Mouse (Mus musculus) lung, postnatal 36 days (tissue): ENCODE measurements around the gene Asphd2.
"Not testable (repeated sequence)": the region's sequence is repeated elsewhere in the genome, so short reads cannot be mapped to it uniquely, and the experiment has no call there.

Source experiments
- DNase-seq: peaks from one replicate; pipeline ENCODE4 v3.0.0; 2022; ENCODE audit warnings: mixed read lengths

The Asphd2 gene

DNA sequence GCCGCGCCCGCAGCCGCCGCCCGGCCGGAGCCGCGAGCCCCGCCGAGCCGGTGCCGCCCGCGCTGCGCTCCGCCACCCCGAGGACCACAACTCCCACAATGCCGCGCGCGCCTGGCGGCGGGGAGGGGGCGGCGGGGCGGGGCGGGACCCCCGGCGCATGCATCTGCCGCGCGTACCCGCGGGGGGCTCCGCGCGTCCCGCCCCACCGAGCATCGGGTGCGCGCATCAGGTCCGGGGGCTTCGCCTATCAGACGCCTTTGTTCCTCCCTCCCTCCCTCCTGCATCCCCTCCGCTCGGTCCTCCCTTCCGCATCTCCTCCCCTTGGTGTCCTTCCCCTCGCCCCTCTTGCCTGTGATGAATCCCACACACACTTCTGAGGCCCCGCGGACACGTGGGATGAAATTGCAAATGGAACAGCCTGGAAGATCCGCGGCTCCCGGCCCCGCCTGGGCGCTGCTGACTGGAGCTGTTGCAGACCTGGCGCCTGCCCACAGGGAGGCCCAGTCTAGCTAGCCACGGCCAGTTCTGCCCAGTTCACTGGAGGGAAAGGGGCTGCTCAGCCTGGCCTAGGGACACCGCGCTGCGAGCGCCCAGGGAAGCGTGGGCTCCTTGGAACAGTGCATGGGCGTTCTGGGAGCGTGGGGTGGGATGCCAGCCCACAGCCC, at the start of gene Asphd2:
Gene Asphd2 (minus strand): TSS at position 88 of the 665 bp plus-strand sequence.
- DNase-seq, result no peak

DNA sequence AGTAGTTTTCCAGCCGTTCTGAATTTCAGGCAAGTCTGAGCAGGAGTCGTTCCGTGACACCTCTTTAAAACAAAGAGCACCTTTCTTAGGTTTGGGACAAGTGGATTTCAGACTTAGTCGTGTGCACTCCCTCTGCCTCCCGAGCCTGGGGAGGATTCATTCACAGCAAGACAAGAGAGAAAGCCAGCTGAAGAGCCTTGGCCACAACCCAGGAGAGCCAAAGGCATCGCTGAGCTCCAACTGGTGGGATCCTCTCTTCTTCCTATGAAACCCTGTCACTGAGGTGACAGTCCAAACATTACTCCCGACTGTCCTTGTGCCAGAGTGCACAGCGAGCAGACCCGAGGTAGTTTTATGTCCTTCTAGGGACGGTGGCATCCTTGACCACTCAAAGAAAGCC, 43.9 kb upstream of the Asphd2 start:
- DNase-seq, result no peak

DNA sequence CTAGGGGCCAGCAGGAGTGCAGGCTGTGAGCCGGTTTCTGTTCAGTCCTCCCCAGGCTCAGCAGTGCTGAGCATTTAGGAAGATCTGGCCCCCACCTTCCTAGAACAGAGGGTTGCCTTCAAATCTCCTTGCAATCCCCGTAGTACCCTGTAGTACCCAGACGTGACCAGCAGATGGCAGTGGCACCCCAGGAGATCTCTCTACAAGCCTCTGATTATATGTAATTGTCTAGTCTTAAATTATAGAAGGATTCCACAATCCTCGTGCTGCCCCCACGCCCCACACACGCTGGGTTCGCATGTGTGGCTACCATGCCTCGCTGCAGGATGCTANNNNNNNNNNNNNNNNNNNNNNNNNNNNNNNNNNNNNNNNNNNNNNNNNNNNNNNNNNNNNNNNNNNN, 38.3 kb upstream of the Asphd2 start:
- DNase-seq, result peak; percentile 82

DNA sequence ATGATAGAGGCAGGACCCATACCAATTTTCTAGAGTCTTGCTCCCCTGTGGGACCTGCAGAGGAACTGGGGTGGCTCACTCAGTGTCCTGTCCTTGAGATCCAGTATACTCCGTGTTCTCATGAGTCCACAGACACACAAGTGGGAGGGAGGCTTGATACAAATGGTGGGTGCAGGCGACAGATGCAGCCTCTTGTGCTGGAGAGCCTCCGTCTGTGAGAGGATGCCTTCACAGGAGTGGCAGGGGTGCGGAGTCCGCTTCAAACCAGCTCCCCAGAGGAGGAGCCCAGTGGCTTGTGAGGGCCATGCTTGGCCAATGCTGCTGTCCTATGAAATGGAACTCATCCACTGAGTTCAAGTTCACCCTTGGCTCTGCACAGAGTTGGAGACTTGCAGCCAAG, 37.4 kb upstream of the Asphd2 start:
- DNase-seq, result no peak

DNA sequence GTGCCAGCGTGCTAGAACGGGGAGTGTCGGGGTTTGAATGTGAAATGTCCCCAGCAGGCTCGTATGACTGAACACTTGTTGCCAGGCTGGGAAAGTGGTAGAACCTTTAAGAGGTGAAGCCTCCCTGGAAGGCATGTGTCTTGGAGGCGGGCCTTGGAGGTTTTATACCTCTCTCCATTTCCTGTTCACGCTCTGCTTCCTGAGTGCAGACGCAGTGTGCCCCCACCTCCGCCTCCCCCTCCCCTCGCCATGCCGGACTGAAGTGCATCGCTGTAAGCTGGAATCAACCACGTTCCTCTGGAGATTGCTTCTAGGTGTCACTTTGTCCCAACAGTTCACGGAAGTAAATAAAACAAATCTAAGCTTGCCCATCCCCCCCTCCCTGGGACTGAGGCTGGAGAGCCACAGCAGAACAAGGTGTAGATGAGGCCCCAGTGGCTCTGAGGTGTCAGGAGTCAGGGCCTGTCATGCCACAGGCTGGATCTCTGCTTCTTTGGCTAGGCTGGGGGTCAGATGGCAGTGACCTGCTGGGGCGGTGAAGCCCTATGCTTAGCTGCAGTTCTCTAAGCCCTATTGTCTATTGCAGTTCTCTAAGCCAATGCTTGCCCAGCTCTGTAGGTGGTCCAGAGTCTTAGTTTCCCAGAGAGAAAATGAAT, 36.6 kb upstream of the Asphd2 start:
- no peak for DNase-seq

DNA sequence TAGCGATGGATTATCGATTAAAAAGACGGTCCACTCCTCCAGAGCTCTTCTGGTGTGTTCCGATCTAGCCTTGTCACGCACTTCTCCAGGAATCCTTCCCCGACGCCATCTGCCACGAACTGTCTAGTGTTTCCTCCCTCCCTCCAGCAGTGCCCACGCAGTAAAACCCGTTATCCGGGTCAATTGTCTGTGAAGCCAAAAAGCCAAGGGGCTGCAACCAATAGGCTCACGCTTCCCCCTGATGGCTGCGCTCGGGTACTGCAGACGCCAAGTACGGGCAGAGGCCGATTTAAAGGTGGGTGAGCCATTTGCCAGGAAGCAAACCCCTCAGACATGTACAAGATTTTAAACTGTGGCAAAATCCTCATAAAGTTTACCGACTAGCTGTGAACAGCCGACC, 34.3 kb upstream of the Asphd2 start:
- DNase-seq, result peak; percentile 65

DNA sequence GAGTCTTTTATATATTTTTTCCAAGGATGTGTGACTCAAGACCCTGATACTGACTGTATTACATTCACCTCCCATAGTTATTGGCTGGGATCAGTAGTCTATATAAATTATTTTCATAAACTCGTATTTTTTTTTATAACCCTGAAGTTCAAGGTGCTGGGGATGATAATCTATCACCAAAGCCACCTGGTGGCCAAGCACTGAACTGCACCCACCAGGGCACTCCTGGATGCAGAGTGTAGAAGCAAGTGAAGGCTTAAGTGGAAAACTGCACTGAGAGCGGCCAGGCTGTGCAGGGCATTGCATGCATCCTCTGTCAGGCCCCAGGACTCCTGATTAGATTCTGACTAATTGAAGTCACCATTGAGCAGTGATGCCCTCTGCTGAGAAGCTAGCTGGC, 32.6 kb upstream of the Asphd2 start:
- DNase-seq, result peak; percentile 62

DNA sequence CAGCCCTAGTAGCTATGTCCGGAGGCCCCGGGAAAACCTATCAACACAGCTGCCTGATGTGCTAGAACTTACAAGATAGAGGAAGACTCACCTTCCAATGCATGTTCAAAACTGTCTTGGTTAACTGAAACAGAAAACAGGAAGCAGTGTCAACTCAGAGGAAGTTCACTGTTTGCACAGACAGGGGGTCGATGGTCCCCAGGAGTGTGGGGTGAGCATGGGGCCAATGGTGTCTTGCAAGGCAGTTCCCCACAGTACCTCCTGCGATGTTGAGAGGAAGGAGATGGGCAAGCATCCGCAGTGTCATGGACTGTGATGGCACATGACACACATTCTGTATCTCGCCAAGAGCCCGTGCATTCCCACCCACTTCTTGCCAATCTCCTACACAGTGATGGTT, 32.0 kb upstream of the Asphd2 start:
- no peak for DNase-seq

DNA sequence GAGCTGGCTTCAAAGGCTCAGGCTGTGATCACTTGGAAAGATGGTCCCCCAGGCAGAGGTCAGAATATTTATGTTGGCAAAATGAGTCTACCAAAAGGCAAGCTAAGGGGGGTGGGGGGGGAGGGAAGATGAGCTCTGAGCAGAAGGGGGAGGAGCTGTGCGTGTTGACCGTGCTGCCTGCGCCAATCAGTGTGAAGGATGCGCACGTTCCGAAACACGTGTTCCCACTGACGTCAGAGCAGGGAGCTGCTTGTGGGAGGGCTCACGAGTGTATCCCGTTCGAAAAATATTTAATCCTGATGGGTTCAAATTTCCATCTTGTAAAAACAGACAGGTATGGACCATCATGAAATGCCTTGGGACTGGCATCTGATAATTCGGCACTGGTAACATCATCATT, 24.9 kb upstream of the Asphd2 start:
- no peak for DNase-seq

DNA sequence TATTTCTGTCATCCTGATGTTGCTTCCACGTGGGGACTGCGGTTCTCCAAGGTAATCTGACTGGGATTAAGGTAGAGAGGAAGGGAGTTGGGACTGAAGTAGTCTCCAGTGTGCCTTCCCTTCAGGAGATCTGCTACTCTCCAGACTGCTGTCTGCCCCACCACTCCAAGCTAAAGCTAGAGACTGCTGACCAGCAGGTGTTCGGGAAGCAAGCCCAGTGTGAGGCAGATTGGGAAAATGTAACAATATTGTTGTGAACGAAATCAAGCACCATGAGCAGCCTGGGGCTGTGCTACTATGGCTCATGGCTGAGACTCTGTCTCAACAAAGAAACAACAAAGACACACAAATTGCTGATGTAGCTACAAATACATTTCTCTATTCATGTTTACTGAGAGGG, 23.4 kb upstream of the Asphd2 start:
- no peak for DNase-seq

DNA sequence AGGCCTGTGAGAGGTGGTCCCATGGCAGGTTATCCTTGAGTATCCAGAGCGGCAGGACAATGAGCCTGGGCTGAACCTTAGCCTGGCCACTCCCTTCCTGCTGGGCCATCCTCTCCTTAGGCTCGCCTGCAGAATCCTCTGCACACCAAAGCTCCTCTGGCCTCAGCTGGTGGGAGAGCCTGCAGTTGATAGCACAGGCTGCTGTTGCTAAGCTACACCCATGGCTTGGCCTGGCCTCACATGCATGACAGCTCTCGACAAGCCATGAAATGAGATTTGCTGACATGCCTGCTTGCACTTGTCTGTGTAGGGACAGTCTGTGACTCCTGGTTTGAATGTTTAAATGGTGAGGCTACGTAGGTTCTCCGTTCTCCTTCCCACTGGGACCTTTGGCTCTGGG, 22.0 kb upstream of the Asphd2 start:
- no peak for DNase-seq

DNA sequence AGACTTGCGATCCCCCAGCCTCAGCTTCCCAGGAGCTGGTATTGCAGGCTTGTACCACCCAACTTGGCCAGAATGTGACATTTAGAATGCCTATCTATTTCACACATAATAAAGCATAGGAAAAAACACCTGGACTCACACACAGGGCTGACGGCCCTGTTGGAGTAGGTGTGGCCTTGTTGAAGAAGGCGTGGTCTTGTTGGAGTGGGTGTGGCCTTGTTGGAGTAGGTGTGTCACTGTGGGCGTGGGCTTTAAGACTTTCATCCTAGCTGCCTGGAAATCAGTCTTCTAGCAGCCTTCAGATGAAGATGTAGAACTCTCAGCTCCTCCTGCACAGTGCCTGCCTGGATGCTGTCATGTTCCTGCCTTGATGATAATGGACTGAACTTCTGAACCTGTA, 18.1 kb upstream of the Asphd2 start:
- DNase-seq, result not testable (repeated sequence)

DNA sequence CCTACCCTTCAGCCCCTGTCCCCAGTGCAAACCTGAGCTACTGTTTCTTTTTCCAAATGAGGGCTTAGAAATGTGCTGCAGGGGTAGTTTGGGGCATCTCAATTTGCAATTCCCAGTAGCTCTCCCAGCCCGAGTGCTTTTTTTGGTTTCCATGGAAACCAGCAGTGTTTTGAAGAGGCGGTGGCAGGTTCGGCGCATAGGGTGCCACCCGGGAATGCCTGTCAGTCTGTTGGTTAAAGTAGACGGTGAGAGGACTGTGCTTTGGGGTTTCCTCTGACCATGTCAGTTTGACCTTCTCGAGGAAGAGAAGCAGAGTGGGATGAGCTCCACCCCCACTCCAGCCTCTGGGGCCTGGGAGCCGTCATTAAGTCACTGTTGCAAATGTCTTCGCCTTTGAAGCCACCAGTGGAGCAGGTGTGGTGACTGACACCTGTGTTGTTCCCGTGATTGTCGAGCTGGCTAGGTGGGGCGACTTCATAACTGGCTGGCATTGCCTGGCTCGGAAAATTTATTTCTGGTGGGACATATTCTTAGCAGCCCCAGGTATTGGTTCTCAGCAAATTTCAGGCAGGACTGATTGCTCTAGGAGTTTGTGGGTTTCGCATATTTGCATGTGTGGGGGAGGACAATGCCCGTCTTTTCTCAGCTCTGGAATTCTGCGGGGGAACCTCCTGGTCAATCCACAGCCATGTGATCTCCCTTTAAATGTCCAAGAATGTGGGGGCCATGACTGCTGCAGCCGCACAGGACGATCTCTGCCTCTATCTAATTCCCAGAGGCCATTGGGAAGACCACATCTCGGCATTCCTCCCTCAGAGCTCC, 17.1 kb upstream of the Asphd2 start:
- DNase-seq, result no peak

DNA sequence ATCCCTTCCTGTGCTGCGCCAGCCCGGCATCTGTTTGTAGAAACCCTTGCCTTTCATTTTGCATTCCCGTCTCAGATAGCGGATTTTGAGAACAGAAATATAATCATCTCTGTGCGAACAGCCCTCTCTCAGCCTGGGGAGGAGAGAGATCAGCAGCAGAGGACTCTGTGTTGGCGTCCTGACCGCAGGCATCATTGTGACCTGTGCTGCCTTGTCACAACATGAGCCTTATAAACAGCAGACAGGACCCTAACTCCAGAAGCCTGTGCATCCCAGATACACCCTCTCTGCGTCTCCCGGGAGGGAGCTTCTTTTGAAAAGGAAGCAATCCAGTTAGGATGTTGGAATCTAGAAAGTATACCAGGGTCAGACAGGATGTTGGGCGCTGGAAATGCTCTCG, 16.4 kb upstream of the Asphd2 start:
- no peak for DNase-seq

DNA sequence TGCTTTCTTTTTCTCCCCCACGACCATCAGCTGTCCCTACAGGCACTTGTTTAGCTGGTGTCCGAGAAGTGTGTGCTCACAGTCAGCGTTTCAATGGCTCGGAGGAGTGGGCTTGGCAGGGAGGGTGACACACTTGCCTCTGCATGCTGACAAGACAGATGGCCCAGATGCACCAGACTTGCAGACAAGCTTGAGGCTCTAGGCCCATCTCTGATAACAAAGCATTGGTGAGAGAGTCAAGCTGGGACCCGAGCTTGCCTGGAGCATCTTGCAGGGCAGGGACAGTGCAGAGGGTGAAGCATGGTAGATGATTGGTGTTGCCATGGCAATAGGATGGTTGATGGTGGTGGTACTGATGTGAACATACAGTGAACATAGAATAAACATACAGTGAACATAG, 14.6 kb upstream of the Asphd2 start:
- no peak for DNase-seq

DNA sequence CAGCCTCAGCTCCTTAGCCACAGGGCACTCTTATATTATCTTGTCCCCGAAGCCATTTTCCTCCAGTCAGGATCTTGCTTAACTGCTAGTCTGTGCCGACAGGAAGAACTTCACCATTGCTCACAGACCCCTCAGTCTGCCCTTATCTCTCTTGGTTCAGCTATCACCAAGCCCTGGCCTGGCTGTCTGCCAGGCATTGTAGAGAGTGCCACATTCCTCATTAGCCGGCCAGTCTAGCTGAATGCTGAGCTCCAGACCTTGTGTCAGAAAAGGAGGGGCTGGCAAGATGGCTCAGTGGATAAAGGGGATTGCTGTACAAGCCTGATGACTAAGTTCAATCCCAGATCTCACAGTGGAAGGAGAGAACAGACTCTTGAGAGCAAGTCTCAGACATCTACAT, 11.4 kb upstream of the Asphd2 start:
- DNase-seq, result no peak

DNA sequence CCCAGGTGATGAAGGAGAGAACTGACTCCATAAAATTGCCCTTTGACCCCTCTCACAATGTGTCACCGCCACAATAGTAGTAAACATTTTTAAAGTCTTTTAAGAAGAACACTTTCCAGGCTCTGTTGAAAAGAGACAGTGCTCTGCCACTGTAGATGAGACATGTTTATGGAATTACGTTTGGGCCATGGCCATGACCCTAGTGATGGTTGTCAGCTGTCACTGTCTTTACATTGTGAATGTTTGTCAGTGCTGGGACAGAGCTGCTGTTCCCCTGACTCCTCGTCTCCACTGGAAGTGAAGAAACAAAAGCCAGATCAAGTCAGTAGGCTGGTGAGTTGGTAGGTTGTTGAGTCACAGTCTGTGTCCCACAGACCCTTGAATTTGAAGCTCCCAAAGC, 7.8 kb upstream of the Asphd2 start:
- DNase-seq, result no peak

DNA sequence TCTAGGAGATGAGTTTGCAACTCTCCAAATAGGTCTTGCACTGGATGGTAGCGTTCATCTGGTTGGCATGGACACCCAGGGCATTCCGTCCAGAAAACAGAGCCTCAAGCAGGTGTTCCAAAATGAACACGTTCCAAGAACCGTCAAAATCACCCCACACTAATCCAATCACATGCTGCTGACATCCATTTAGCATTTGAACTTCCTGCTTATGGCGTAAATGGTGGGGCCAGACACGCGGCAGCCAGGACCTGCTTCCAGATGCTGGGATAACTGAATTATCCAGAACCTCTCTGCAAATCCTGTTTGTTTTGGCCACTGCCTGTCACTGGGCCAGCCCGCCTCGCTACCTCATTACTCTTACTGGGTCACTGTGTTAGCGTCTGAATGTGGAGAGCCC, 4.6 kb upstream of the Asphd2 start:
- no peak for DNase-seq

DNA sequence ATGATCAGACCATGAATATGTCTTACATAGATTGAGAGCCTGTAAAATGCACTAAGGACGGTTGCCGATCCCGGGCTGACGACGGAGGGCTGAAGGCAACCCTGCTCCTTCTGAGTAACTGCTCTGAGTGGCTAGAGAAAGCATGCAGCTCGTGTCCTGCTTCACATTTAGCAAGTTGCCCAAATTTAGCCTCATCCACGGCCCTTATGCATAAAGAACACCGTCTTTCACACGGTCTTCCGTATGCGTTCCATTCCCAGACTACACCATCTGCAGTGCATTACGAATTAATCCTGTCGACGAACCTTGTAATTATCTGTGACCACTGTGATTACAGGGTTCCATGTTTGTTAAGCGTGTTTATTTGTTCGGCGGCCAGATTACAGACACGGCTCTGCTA, 1.4 kb upstream of the Asphd2 start:
- DNase-seq, result no peak

DNA sequence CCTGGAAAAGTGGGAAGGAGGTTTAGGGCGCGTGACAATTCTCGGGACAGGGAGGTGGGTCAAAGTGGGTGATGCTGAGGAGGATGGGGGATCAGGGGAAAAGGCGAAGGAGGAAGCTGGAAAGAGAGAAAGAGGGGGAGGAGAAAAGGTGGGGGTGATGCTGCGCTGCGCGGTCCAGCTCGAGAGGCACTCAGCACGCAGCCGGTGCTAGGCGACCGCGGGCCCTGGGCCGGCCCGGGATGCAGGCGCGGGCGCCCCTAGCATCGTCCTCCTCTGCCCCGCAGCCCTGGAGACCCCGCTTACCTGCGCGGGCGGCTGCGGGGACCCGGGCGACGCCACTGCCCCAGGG, 277 bp downstream of the Asphd2 start:
- no peak for DNase-seq

DNA sequence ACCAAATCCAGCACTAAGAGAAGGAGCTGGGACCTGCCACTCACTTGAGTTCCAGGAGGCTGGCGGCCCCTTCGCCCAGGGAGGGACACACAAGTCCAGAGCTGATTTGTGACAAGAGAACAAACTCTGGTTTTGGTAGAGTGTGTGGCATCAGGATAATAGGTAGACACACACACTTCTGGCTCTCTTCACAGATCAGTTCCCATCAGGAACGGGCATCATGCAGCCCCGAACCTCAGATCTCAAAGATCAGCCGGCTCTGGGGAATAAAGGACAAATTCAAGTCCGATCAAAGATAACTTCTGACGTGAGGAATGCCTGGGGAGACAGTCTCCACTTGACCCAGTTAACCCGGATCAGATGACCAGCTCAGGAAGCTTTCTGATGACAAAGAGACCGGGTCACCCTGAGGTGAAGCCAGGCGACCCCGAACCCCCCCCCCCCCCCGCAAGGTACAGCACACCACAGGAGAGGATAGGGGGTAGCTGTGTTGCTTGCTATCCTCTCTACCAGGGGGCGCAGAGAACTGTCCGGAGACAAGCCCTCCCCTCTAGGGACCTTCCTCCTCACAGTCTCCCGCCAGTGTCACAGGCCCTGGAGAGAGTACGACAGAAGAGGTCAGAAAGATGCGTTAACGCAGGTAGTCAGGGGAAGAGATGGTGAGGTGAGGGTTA, 788 bp downstream of the Asphd2 start:
- no peak for DNase-seq

DNA sequence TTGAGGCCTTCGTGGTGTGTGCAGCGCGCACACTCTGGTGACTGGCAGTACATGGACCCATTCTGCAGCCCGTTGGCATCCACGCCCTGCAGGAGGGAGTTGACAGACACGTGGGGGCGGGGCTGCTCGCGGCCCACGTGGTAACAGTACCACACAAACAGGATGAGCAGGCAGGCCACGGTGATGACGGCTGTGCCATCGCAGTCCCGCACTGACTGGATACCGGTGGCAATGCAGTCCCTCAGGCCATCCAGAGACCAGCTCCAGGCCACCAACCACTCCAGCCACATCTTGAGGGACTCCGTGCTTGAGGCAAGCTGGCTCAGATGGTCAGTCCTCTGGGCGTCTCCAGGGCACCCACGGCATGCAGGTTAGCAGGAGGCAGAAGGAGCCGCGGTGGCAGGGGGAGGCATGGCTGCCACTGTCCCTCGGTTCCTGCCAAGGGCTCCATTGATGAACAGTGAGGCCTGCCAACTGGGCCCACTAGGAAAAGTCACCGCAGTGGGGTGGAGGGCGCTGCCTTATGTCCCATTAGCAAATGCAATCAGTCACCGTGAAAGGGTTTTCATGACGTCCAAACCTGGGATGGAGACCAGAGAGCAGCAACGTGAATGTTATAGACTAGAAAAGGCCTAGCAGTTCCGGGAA, 2.9 kb downstream of the Asphd2 start:
- no peak for DNase-seq

DNA sequence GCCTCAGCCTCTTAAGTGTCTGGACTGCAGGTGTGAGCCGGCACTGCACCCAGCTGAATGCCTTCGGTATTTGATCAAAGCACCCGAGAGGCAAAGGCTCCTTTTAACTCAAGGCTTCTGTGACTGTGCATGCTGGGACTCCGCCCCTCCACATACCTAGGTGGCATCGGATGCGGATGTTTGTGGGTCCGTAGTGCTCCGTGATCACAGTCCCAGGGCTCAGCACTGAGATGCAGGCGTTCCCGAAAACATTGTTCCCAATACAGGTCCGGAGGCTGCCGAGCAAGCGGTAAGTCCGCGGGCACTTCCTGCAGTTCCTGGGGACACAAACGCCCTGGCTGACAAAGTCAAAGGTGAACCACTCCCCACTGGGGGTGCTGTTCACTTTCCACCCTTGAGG, 3.7 kb downstream of the Asphd2 start:
- no peak for DNase-seq
